Mouse (Mus musculus) layer of hippocampus, adult 8-10 months (tissue): Measurements from ENCODE around the gene Gnat1. TPM values are rescaled to one million over a fixed set of nuclear protein-coding genes. Genes with fewer than 3 reads are reported as not detected.

Experiments
- DNase-seq, 2 experiments: peaks; one replicate each; pipeline ENCODE4 v3.0.0; 2022; ENCODE audit warnings: low spot score in 2 of 2
- total RNA-seq, 4 experiments: library from RNA; stranded (reverse); gene quantifications; 2 replicates each; pipeline ENCODE4 v1.2.4; 2022

Gene Gnat1
- total RNA-seq, 4 experiments from 2014 or later = 0.14 to 0.43 (median 0.27) TPM

- no peak for DNase-seq
Observed at GRCm38 (mm10) chr9:107627387-107628255, 51.9 kb downstream of the Gnat1 start.

GRCm38 (mm10) chr9:107626844-107627277, 52.7 kb downstream of the Gnat1 start:
- DNase-seq = peak in 1 of 2 experiments; percentile 75

- no peak for DNase-seq
Observed at GRCm38 (mm10) chr9:107626158-107626843, 53.2 kb downstream of the Gnat1 start.

- DNase-seq = no peak
Observed at GRCm38 (mm10) chr9:107625351-107626128, 54.0 kb downstream of the Gnat1 start.

GRCm38 (mm10) chr9:107624951-107625350, 54.6 kb downstream of the Gnat1 start:
- no peak for DNase-seq

- DNase-seq = no peak
Observed at GRCm38 (mm10) chr9:107624539-107624938, 55.0 kb downstream of the Gnat1 start.

Other genes starting within 250 kb of the Gnat1 start
- 10 to 100 TPM; 33.1 to 40.3 (median 36.2) TPM for gene Tmem115, start 145.8 kb downstream of the Gnat1 start, total RNA-seq
- 10 to 100 TPM; 14.7 to 18.5 (median 16.5) TPM for gene Cyb561d2, start 137.5 kb downstream of the Gnat1 start, total RNA-seq
- 10 to 100 TPM; 39.4 to 46.9 (median 44.5) TPM for gene Nprl2, start 137.5 kb downstream of the Gnat1 start, total RNA-seq
- gene Zmynd10, start 132.4 kb downstream of the Gnat1 start, total RNA-seq = 1 to 10 TPM; 4.5 to 7.8 (median 6.3) TPM
- 10 to 100 TPM; 17.3 to 22.5 (median 19.0) TPM for gene Rassf1, start 128.2 kb downstream of the Gnat1 start, total RNA-seq
- gene Tusc2, start 116.5 kb downstream of the Gnat1 start, total RNA-seq = 10 to 100 TPM; 73.2 to 83.4 (median 76.0) TPM
- gene Hyal2, start 111.8 kb downstream of the Gnat1 start, total RNA-seq = 10 to 100 TPM; 12.9 to 16.6 (median 16.4) TPM
- gene Hyal1, start 102.8 kb downstream of the Gnat1 start, total RNA-seq = 1 to 10 TPM; 7.6 to 9.7 (median 8.4) TPM
- gene Naa80, start 100.8 kb downstream of the Gnat1 start, total RNA-seq = 10 to 100 TPM; 11.8 to 18.4 (median 15.4) TPM
- 1 to 10 TPM; 1.7 to 2.4 (median 1.9) TPM for gene Hyal3, start 98.9 kb downstream of the Gnat1 start, total RNA-seq
- gene Ifrd2, start 92.1 kb downstream of the Gnat1 start, total RNA-seq = 10 to 100 TPM; 12.4 to 15.4 (median 14.0) TPM
- 1 to 10 TPM; 2.9 to 5.0 (median 4.4) TPM for gene Sema3b, start 70.5 kb downstream of the Gnat1 start, total RNA-seq
- 100 to 1,000 TPM; 218 to 272 (median 249) TPM for gene Gnai2, start 44.3 kb downstream of the Gnat1 start, total RNA-seq
- gene Slc38a3, start 10.2 kb downstream of the Gnat1 start, total RNA-seq = 10 to 100 TPM; 61.3 to 74.3 (median 69.2) TPM
- gene Sema3f, start 30.8 kb upstream of the Gnat1 start, total RNA-seq = 1 to 10 TPM; 5.4 to 9.3 (median 6.5) TPM
- 100 to 1,000 TPM; 136 to 170 (median 155) TPM for gene Rbm5, start 91.3 kb upstream of the Gnat1 start, total RNA-seq
- 10 to 100 TPM; 60.2 to 80.8 (median 68.6) TPM for gene Rbm6, start 193.5 kb upstream of the Gnat1 start, total RNA-seq
- 10 to 100 TPM; 21.0 to 30.2 (median 27.2) TPM for gene Mon1a, start 208.4 kb upstream of the Gnat1 start, total RNA-seq
- gene Mst1r, start 227.2 kb upstream of the Gnat1 start, total RNA-seq = 1 to 10 TPM; 1.5 to 3.9 (median 2.5) TPM
- gene Actl11, start 248.8 kb upstream of the Gnat1 start, total RNA-seq = not detected